Mouse (Mus musculus) G1E (cell line): ENCODE data around the gene Adgrl3.

Source experiments
- CTCF ChIP-seq: IDR thresholded peaks from 2 replicates; pipeline ENCODE4 v1.5.1; 2012; ENCODE audit warnings: low read depth, low read length, inconsistent platforms, mixed read lengths
- GATA2 ChIP-seq: IDR thresholded peaks from 2 replicates; pipeline ENCODE4 v1.6.1; 2012; ENCODE audit warnings: low read depth, low read length, inconsistent platforms, borderline replicate concordance
- POLR2AphosphoS5 ChIP-seq: IDR thresholded peaks from 2 replicates; pipeline ENCODE4 v1.6.1; 2012; ENCODE audit warnings: low read depth, low read length, inconsistent platforms; ENCODE audit not compliant: insufficient replicate concordance

DNA sequence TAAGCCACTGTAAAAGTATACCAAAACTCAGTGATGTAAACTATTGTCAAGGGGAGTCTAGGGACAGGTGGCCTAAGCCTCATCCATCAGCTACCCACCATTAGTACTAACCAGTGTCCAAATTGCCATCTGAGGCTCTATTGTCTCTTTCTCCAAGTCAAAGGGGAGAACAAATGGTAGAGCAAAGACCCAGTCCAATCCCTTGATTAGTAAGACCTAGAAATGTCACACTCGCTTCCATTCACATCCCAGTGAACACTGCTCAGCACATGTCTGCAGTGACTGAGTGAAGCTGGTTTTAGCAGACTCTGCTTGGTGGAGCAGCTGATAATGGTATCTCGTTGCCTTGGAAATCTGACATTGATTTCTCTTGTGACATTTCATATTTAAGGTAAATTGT is 735.8 kb downstream of the Adgrl3 start:
- TF ChIP-seq CTCF (no peak), GATA2 (no peak), POLR2AphosphoS5 (no peak)
